Mouse (Mus musculus) ES-CJ7 (cell line): ENCODE measurements at regions not wholly inside any gene's neighbourhood (a gene's known extent, or its start where the extent isn't known, plus 50 kb on each side); places are given as distances from the start of the nearest gene placed in this dataset.
A peak's percentile ranks its signal among the peaks of the same experiment; 100 is the strongest.

Experiments
- DNase-seq: peaks from one replicate; pipeline ENCODE4 v3.0.0; 2011; ENCODE audit warnings: low read depth, low spot score

DNA sequence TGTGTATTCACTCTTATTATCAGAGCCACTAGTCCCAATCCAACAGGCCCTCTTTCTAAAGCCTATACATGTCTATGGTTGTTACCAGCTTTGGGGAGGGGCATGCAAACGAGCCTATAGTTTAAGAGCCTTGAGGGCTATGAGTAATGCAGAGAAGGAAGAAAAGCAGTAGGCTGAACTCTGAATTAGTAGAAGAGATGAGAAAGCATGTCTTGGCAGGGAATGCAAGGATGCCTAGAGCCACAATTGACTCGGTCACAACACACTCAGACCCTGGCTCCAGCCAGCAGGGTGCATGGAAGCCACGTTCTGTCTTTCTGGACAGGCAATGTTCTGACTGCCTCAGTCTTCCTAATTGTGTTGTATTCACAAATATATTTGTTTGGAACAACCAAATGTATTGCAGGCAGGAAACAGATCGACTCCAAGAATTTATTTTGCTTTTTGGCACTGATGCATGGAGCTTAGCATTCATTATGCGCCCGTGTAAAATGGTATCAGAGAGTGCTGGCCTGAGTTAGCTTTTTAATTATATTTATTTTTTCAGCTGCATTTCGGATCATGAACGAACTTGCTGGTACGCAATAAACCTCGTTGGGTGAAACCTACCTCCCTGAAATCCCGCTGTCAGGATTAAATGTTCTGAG, 110.2 kb downstream of the Rybp start:
- DNase-seq = no peak

DNA sequence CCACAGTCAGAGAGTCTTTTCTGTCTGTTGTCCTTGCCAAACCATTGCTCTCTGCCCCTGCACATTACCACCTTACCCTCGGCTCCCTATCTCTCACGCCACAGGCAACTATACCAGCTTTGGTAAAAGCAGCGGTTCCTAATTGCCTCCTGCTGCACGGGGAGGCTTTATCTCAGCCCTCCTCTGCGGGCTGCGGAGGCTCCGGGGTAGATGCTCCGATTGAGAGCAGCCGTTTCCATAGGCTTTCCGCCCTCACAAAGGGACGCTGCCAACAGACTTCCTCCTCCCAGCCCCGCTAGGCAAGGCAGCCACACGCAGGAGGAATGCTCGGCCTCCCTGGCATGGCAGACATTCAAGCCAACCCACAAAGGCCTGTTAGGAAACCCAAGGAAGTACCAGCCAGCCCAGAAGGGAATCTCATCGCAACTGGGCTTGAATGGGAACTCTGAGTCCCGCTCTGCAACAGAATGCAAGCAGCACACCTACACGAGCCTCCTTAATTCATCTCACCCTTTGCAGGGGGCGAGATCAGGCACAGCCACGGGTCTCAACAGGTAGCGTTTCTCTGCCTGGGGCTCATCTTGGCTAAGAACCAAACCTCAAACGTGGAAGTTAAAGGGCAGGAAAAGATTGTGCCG, 116.5 kb downstream of the Rybp start:
- peak; percentile 30 for DNase-seq

- no peak for DNase-seq
Observed at GRCm38 (mm10) chr6:100167321-100167720, 120.0 kb downstream of the Rybp start.

- DNase-seq = no peak
Observed at GRCm38 (mm10) chr6:100165746-100166145, 121.5 kb downstream of the Rybp start.

- DNase-seq = no peak
Observed at GRCm38 (mm10) chr6:100164162-100164561, 123.1 kb downstream of the Rybp start.

GRCm38 (mm10) chr6:100163814-100164130, 123.5 kb downstream of the Rybp start:
- no peak for DNase-seq

- DNase-seq = peak; percentile 43
Observed at GRCm38 (mm10) chr6:100162961-100163813, 124.1 kb downstream of the Rybp start.

- no peak for DNase-seq
Observed at GRCm38 (mm10) chr6:100160670-100161069, 126.6 kb downstream of the Rybp start.

DNA sequence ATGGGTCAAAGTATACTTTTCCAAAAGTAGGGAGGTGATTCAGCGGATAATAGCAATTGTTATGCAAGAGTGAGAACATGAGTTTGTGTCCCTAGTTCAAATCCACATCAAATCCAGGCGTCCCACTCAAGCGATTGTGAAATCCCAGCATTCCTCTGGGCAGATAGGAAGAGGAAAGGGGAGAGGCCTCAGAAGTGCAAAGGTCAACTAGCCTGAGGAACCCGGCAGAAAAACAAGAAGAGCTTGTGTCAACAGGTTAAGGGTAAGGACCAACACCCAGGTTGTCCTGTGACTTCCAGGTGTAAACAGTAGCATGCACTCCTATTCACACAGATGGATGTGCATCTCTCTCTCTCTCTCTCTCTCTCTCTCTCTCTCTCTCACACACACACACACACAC, 127.5 kb downstream of the Rybp start:
- DNase-seq = peak; percentile 28

- no peak for DNase-seq
Observed at GRCm38 (mm10) chr6:100159246-100159645, 128.0 kb downstream of the Rybp start.

GRCm38 (mm10) chr6:100157288-100157687, 130.0 kb downstream of the Rybp start:
- DNase-seq = no peak

- DNase-seq = peak; percentile 38
Observed at GRCm38 (mm10) chr6:100156163-100156562, 131.1 kb downstream of the Rybp start.

GRCm38 (mm10) chr6:100155676-100156075, 131.6 kb downstream of the Rybp start:
- peak; percentile 31 for DNase-seq

DNA sequence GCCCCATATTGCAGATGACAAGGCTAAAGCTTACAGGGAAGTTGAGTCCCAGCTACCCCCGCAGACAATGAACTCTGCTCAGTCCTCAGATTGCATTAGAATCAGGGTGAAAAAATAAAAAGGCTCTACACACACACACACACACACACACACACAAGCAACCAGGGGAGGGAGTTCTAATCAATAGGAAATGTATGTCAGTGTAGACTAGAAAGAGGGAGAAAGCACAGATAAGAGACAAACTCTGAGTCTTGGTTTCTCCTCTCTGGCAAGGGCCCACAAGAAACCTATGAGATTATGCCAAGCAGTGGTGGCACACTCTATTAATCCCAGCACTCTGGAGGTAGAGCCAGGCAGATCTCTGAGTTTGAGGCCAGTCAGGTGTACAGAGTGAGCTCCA, 135.8 kb downstream of the Rybp start:
- DNase-seq = no peak

DNA sequence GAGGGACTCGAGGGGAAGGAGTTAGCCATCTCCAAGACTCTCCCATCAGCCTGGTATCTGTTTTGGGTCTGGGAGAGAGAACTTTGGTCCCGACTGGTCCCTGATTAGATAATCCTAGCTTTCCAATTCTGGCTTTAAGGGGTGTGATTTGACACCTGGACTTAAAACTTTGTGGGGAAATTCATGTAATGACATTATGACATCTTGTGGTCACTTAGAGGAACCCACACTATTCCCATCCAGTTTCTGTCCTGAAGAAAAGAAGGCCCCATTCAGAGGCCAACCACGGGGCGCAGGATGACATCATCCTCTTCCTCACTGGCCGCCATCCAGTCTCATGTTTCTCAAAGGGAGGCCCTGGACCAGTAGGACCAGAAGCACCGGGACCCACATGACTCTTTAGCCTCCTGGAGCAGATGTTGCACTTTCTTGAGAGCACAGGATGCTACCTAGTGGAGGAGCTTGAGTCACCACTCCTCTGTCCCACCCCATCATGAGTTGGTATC, 136.5 kb downstream of the Rybp start:
- DNase-seq = no peak

GRCm38 (mm10) chr6:100149458-100149852, 137.8 kb downstream of the Rybp start:
- no peak for DNase-seq

DNA sequence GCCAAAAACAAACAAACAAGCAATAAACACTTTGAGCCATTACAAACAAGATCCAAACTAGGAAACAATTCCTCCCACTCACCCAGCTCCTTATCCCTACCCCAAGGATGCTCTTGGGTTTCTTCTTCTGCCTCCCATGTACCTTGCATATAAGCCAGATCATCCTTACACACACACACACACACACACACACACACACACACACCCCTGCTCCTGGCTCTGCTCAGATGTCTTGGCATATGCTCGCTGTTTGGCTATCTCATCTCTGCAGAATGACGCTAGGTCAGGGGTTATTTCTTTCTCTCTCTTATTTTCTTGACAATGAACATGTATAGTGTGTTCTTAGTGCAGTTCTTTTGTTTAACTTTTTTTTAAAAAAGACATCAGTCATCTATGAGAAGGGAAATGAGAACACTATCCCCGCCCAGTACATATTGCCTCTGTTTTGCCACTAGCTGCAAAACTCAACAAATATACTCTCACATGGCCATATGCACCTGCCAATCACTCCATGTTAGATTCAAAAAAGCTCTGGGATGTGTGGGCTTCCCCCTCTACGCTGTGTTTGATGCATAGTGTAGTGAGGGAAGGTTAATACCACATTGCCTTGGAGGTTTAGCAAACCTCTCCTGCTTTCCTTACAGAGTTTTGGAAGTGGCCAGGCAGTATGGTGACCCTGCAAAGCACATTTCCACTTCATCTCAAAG, 138.4 kb downstream of the Rybp start:
- DNase-seq = no peak

DNA sequence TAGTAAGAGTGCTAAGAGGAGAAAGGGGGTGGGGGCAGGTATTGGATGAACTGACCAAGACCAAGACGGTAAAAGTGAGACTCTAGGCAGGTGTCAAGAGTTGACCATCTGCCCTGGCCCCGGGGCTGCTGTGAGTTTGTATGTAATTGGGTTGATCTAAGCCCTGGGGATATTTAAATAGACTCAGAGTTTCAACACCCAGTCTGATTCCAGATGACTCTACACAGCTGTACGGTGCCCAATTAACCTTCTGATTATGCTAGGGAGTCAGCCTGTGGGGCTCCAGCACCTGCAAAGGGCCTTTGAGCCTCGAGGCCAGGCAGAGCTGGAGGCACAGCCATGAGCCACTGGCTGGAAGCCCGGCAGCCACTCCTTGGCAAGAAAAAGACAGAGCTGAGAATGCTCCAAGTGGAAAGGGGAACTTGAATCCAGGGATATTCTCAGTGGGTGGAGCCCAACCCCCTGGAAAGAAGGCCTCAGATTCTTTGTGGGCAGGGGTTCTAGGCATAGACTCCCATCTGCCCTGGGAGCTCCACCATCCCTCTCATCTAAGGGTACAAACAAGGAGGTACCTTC, 140.8 kb downstream of the Rybp start:
- no peak for DNase-seq

GRCm38 (mm10) chr6:100145869-100146268, 141.4 kb downstream of the Rybp start:
- no peak for DNase-seq

GRCm38 (mm10) chr6:100144544-100145287, 142.6 kb downstream of the Rybp start:
- peak; percentile 24 for DNase-seq
